Mouse (Mus musculus): ENCODE measurements around the gene Mgst2. TPM values are rescaled to one million over a fixed set of nuclear protein-coding genes. Genes with fewer than 3 reads are reported as not detected.

Mgst2 gene
- polyA plus RNA-seq, 1 experiment from 2014 or later, result 128 TPM

DNA sequence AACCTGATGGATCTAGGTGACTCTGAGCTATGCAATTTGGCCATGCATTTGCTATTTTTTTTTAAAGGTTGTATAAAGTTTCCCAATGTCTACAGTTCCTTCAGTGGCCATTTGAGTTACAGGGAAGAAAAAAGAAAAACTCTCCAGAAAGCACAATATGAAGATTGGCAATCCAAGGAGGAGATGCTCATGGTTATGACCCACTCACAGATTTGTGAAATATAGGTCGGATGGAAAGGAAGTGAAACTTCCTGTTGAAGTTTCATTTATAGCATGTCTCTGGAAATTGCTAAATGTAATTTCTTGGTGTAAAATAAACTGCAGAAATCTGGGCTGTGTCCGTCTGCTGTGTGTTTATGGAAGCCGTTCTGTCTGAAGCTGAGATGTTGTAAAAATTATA lies 31.2 kb upstream of the Mgst2 start:
- H3K36me3 ChIP-seq (ENCODE audit: control insufficient read depth, insufficient read depth), result no peaks in the 10 kb centered on the region
- whole genome bisulfite sequencing, result 41% methylated on average over 3 of the region's 3 CpGs
- TF ChIP-seq CTCF (IDR thresholded peaks at IDR 0.05; ENCODE audit: low read depth), result no peak
- no peaks in the 10 kb centered on the region for H3K4me1 ChIP-seq (replicated peaks; ENCODE audit: control insufficient read depth, insufficient read depth, low read length)
- H3K9ac ChIP-seq (ENCODE audit: low read depth, low read length), result no peak overlapping the region
- H3K4me2 ChIP-seq (replicated peaks; ENCODE audit: low read depth), result no peak overlapping the region
- H3K9me3 ChIP-seq (ENCODE audit: control insufficient read depth), result no peaks in the 10 kb centered on the region
- H3K4me3 ChIP-seq (ENCODE audit: low read depth, low read length), result no peak overlapping the region
- H3K27ac ChIP-seq (ENCODE audit: low read depth, low read length), result no peak overlapping the region
- no peak for ATAC-seq
- H3K27me3 ChIP-seq (replicated peaks; ENCODE audit: control insufficient read depth, insufficient read depth, low read length), result no peaks in the 10 kb centered on the region

- no peak overlapping the region for H3K4me2 ChIP-seq (replicated peaks; ENCODE audit: low read depth)
- H3K36me3 ChIP-seq (ENCODE audit: control insufficient read depth, insufficient read depth), result no peaks in the 10 kb centered on the region
- no peak for ATAC-seq
- H3K4me1 ChIP-seq (replicated peaks; ENCODE audit: control insufficient read depth, insufficient read depth, low read length), result no peaks in the 10 kb centered on the region
- no peak overlapping the region for H3K27ac ChIP-seq (ENCODE audit: low read depth, low read length)
- WGBS, result 100% methylated on average over 1 of the region's 1 CpGs
- TF ChIP-seq CTCF (IDR thresholded peaks at IDR 0.05; ENCODE audit: low read depth), result no peak
- no peak overlapping the region for H3K9ac ChIP-seq (ENCODE audit: low read depth, low read length)
- no peaks in the 10 kb centered on the region for H3K9me3 ChIP-seq (ENCODE audit: control insufficient read depth)
- no peak overlapping the region for H3K4me3 ChIP-seq (ENCODE audit: low read depth, low read length)
- no peaks in the 10 kb centered on the region for H3K27me3 ChIP-seq (replicated peaks; ENCODE audit: control insufficient read depth, insufficient read depth, low read length)
Measured at GRCm38 (mm10) chr3:51630746-51631145, 29.4 kb upstream of the Mgst2 start.

GRCm38 (mm10) chr3:51631971-51632370 lies 28.2 kb upstream of the Mgst2 start:
- H3K27ac ChIP-seq (ENCODE audit: low read depth, low read length), result no peak overlapping the region
- no peaks in the 10 kb centered on the region for H3K36me3 ChIP-seq (ENCODE audit: control insufficient read depth, insufficient read depth)
- ATAC-seq, result no peak
- H3K4me3 ChIP-seq (ENCODE audit: low read depth, low read length), result no peak overlapping the region
- WGBS, result 91% methylated on average over 4 of the region's 4 CpGs
- no peaks in the 10 kb centered on the region for H3K27me3 ChIP-seq (replicated peaks; ENCODE audit: control insufficient read depth, insufficient read depth, low read length)
- no peak overlapping the region for H3K9ac ChIP-seq (ENCODE audit: low read depth, low read length)
- H3K9me3 ChIP-seq (ENCODE audit: control insufficient read depth), result no peaks in the 10 kb centered on the region
- H3K4me1 ChIP-seq (replicated peaks; ENCODE audit: control insufficient read depth, insufficient read depth, low read length), result no peaks in the 10 kb centered on the region
- no peak for TF ChIP-seq CTCF (IDR thresholded peaks at IDR 0.05; ENCODE audit: low read depth)
- no peak overlapping the region for H3K4me2 ChIP-seq (replicated peaks; ENCODE audit: low read depth)

- Histone ChIP-seq H3K36me3 (ENCODE audit: control insufficient read depth, insufficient read depth) (no peaks in the 10 kb centered on the region), H3K4me3 (ENCODE audit: low read depth, low read length) (no peak overlapping the region), H3K9me3 (ENCODE audit: control insufficient read depth) (no peaks in the 10 kb centered on the region), H3K27ac (ENCODE audit: low read depth, low read length) (no peak overlapping the region), H3K4me1 (replicated peaks; ENCODE audit: control insufficient read depth, insufficient read depth, low read length) (no peaks in the 10 kb centered on the region), H3K9ac (ENCODE audit: low read depth, low read length) (no peak overlapping the region), H3K4me2 (replicated peaks; ENCODE audit: low read depth) (no peak overlapping the region), H3K27me3 (replicated peaks; ENCODE audit: control insufficient read depth, insufficient read depth, low read length) (no peaks in the 10 kb centered on the region)
- no peak for TF ChIP-seq CTCF (IDR thresholded peaks at IDR 0.05; ENCODE audit: low read depth)
- ATAC-seq, result no peak
- WGBS, result 68% methylated on average over 1 of the region's 1 CpGs
Measured at GRCm38 (mm10) chr3:51634451-51634850, 25.7 kb upstream of the Mgst2 start.

GRCm38 (mm10) chr3:51635960-51636359 lies 24.2 kb upstream of the Mgst2 start:
- no peak overlapping the region for H3K27ac ChIP-seq (ENCODE audit: low read depth, low read length)
- H3K4me1 ChIP-seq (replicated peaks; ENCODE audit: control insufficient read depth, insufficient read depth, low read length), result no peaks in the 10 kb centered on the region
- TF ChIP-seq CTCF (IDR thresholded peaks at IDR 0.05; ENCODE audit: low read depth), result no peak
- no peak for ATAC-seq
- no peak overlapping the region for H3K9ac ChIP-seq (ENCODE audit: low read depth, low read length)
- no peaks in the 10 kb centered on the region for H3K9me3 ChIP-seq (ENCODE audit: control insufficient read depth)
- no peak overlapping the region for H3K4me2 ChIP-seq (replicated peaks; ENCODE audit: low read depth)
- H3K36me3 ChIP-seq (ENCODE audit: control insufficient read depth, insufficient read depth), result no peaks in the 10 kb centered on the region
- H3K27me3 ChIP-seq (replicated peaks; ENCODE audit: control insufficient read depth, insufficient read depth, low read length), result no peaks in the 10 kb centered on the region
- WGBS, result 76% methylated on average over 2 of the region's 2 CpGs
- no peak overlapping the region for H3K4me3 ChIP-seq (ENCODE audit: low read depth, low read length)

DNA sequence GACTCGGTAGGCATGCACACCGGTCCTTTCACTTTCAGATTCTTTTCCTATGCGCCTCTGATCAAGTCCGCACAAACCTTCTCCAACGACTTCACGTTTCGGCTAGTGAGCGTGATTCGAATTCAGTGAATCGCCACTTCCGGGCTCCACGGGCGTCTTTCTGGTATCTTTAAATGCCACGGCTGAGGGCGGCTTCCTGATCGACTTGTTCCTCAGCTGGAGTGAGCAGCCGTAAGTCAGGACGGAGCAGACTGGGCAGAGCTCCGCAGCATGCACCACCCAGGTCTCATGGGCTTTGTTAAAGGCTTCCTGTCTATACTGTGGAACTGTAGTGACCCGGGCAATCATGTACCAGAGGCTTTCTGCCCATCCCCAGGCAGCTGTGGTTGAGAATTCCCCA lies 23.5 kb upstream of the Mgst2 start:
- no peak for TF ChIP-seq CTCF (IDR thresholded peaks at IDR 0.05; ENCODE audit: low read depth)
- 84% methylated on average over 20 of the region's 20 CpGs for WGBS
- Histone ChIP-seq H3K4me2 (replicated peaks; ENCODE audit: low read depth) (no peak overlapping the region), H3K36me3 (ENCODE audit: control insufficient read depth, insufficient read depth) (no peaks in the 10 kb centered on the region), H3K4me3 (ENCODE audit: low read depth, low read length) (no peak overlapping the region), H3K4me1 (replicated peaks; ENCODE audit: control insufficient read depth, insufficient read depth, low read length) (no peaks in the 10 kb centered on the region), H3K9me3 (ENCODE audit: control insufficient read depth) (no peaks in the 10 kb centered on the region), H3K27ac (ENCODE audit: low read depth, low read length) (no peak overlapping the region), H3K9ac (ENCODE audit: low read depth, low read length) (no peak overlapping the region), H3K27me3 (replicated peaks; ENCODE audit: control insufficient read depth, insufficient read depth, low read length) (no peaks in the 10 kb centered on the region)
- no peak for ATAC-seq

DNA sequence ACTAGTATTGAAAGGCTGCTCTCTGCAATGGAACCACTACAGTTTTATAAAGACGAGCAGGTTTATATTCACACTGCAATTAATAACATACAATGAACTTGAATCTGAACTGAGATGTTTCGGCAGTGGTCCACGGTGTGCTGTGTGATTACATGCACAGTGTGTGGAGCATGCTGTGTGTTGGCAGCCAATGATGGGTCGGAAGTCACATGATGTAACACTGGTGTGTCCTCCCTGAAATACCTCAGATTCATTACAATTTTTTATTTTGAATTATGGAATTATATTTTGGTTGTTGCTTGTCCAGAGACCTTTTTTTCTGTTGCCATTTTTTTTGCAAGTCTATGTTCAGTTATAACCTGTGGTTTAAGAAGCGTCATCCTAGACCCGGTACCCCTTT lies 22.8 kb upstream of the Mgst2 start:
- no peak for TF ChIP-seq CTCF (IDR thresholded peaks at IDR 0.05; ENCODE audit: low read depth)
- H3K9me3 ChIP-seq (ENCODE audit: control insufficient read depth), result no peaks in the 10 kb centered on the region
- H3K9ac ChIP-seq (ENCODE audit: low read depth, low read length), result no peak overlapping the region
- WGBS, result 93% methylated on average over 6 of the region's 6 CpGs
- no peaks in the 10 kb centered on the region for H3K27me3 ChIP-seq (replicated peaks; ENCODE audit: control insufficient read depth, insufficient read depth, low read length)
- no peaks in the 10 kb centered on the region for H3K4me1 ChIP-seq (replicated peaks; ENCODE audit: control insufficient read depth, insufficient read depth, low read length)
- H3K4me2 ChIP-seq (replicated peaks; ENCODE audit: low read depth), result no peak overlapping the region
- no peaks in the 10 kb centered on the region for H3K36me3 ChIP-seq (ENCODE audit: control insufficient read depth, insufficient read depth)
- H3K4me3 ChIP-seq (ENCODE audit: low read depth, low read length), result no peak overlapping the region
- ATAC-seq, result no peak
- no peak overlapping the region for H3K27ac ChIP-seq (ENCODE audit: low read depth, low read length)
